Mouse (Mus musculus) cerebellum, adult 2 months (tissue): ENCODE results near the gene Olfr561. TPM values are rescaled to one million over a fixed set of nuclear protein-coding genes. Genes with fewer than 3 reads are reported as not detected.

Experiments used
- DNase-seq, 2 experiments: peaks; one replicate each; pipeline ENCODE4 v3.0.0; 2021
- H3K27ac ChIP-seq: fragments of 200-500 bp; 2 replicates; pipeline ENCODE4 v1.5.1; 2012; ENCODE audit warnings: low read length, control low read depth, inconsistent platforms; ENCODE audit not compliant: insufficient read depth
- H3K27me3 ChIP-seq: fragments of 200-500 bp; 2 replicates; pipeline ENCODE4 v1.6.1; 2012; ENCODE audit warnings: inconsistent platforms, mild to moderate bottlenecking, low read length, moderate library complexity; ENCODE audit not compliant: control insufficient read depth, insufficient read depth
- H3K4me1 ChIP-seq: fragments of 200-500 bp; 2 replicates; pipeline ENCODE4 v1.6.1; 2011; ENCODE audit warnings: low read length; ENCODE audit not compliant: control insufficient read depth, insufficient read depth
- H3K4me3 ChIP-seq: fragments of 200-500 bp; replicated peaks from 2 replicates; pipeline ENCODE3; 2011; ENCODE audit warnings: mild to moderate bottlenecking, low read depth, low read length, control low read depth; ENCODE audit not compliant: insufficient read depth
- CTCF ChIP-seq: fragments of 200-500 bp; IDR thresholded peaks from 2 replicates; pipeline ENCODE4 v1.5.1; 2011; ENCODE audit warnings: low read depth, mild to moderate bottlenecking, control low read depth, low read length, moderate library complexity, borderline replicate concordance; ENCODE audit not compliant: insufficient read depth
- POLR2A ChIP-seq: fragments of 200-500 bp; IDR thresholded peaks from 2 replicates; pipeline ENCODE4 v1.6.1; 2011; ENCODE audit warnings: low read length, control low read depth, borderline replicate concordance; ENCODE audit not compliant: insufficient read depth
- WGBS: fragments of 180-500 bp; shearing (Covaris S2); methylation state at CpG from one replicate; pipeline ENCODE4 v1.1.7; 2018; 5-methylcytosine and 5-hydroxymethylcytosine counted together
- polyA plus RNA-seq: library from polyadenylated mRNA; depleted of rRNA; stranded (reverse); fragments of >200 nt; gene quantifications from 2 replicates; pipeline ENCODE4 v1.2.3, GENCODE M21; 2012; rRNA removed

Gene Olfr561
- polyA plus RNA-seq = not detected in 2 replicates

- WGBS = 68% methylated on average over 2 of the region's 2 CpGs
- no peak for TF ChIP-seq POLR2A
- TF ChIP-seq CTCF = no peak
- H3K4me3 ChIP-seq = no peak within 1 kb of the TSS
- H3K4me1 ChIP-seq = no peaks in the 10 kb centered on the region
- H3K27ac ChIP-seq = no peak within 1 kb of the TSS
- H3K27me3 ChIP-seq = no peaks in the 10 kb centered on the region
- no peak for DNase-seq
These were observed at the start of gene Olfr561 for GRCm38 (mm10) chr7:102770921-102771320. Olfr561 (plus strand) TSS chr7:102771221.

GRCm38 (mm10) chr7:102727391-102727790, 43.6 kb upstream of the Olfr561 start, which contains the start of gene Olfr559:
Olfr559 (minus strand) TSS chr7:102727491.
- no peak for TF ChIP-seq POLR2A
- no peak for TF ChIP-seq CTCF
- H3K4me3 ChIP-seq = no peak within 1 kb of the TSS
- no peak within 1 kb of the TSS for H3K27ac ChIP-seq
- no peaks in the 10 kb centered on the region for H3K4me1 ChIP-seq
- no peaks in the 10 kb centered on the region for H3K27me3 ChIP-seq
- DNase-seq = no peak

GRCm38 (mm10) chr7:102733793-102734192, 37.2 kb upstream of the Olfr561 start:
- no peaks in the 10 kb centered on the region for H3K27me3 ChIP-seq
- no peak overlapping the region for H3K27ac ChIP-seq
- no peak for DNase-seq
- no peak overlapping the region for H3K4me3 ChIP-seq
- H3K4me1 ChIP-seq = no peaks in the 10 kb centered on the region
- TF ChIP-seq POLR2A = no peak
- TF ChIP-seq CTCF = no peak
- 68% methylated on average over 1 of the region's 1 CpGs for WGBS

- TF ChIP-seq POLR2A = no peak
- TF ChIP-seq CTCF = no peak
- Histone ChIP-seq H3K4me1 (no peaks in the 10 kb centered on the region), H3K4me3 (no peak overlapping the region), H3K27ac (no peak overlapping the region), H3K27me3 (no peaks in the 10 kb centered on the region)
- 46% methylated on average over 2 of the region's 2 CpGs for WGBS
- DNase-seq = no peak
These were observed 33.3 kb upstream of the Olfr561 start for GRCm38 (mm10) chr7:102737705-102738104.

- H3K27me3 ChIP-seq = no peaks in the 10 kb centered on the region
- DNase-seq = no peak
- H3K27ac ChIP-seq = no peak overlapping the region
- 7% methylated on average over 1 of the region's 1 CpGs for WGBS
- H3K4me1 ChIP-seq = no peaks in the 10 kb centered on the region
- H3K4me3 ChIP-seq = no peak overlapping the region
- TF ChIP-seq CTCF = no peak
- TF ChIP-seq POLR2A = no peak
These were observed 18.9 kb upstream of the Olfr561 start for GRCm38 (mm10) chr7:102752086-102752485.

DNA sequence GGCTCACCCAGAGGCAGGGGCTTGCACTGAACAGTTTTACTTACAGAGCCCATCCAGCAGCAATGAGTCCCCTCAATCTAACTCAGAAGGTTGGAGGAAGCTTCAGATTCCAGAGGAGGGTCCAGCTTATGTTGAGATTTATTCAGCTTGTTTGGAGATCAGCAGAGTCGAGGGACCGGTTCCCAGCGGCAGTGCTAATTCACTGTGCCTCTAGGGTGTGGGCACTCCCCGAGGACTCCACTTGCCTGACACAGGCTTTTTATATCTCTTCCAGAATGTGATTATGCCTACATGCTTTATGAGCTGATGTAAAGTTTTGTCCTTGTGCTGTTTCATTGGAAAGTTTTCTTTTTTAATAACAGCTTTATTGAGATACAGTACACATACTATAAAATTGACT, 11.8 kb upstream of the Olfr561 start, which contains the start of the genes Olfr560 and Olfr78:
Gene Olfr560, minus strand, starts transcription at position 101 of the 400 bp plus-strand sequence.
Gene Olfr78, minus strand, starts transcription at position 206 of the 400 bp plus-strand sequence.
- WGBS = 72% methylated on average over 4 of the region's 4 CpGs
- Histone ChIP-seq H3K4me3 (no peak within 1 kb of the TSS), H3K27me3 (no peaks in the 10 kb centered on the region), H3K4me1 (no peaks in the 10 kb centered on the region), H3K27ac (no peak within 1 kb of the TSS)
- TF ChIP-seq CTCF = no peak
- no peak for TF ChIP-seq POLR2A
- DNase-seq = no peak

- Histone ChIP-seq H3K4me3 (no peak within 1 kb of the TSS), H3K27ac (no peak within 1 kb of the TSS), H3K4me1 (no peaks in the 10 kb centered on the region), H3K27me3 (no peaks in the 10 kb centered on the region)
- DNase-seq = no peak
- no peak for TF ChIP-seq CTCF
- no peak for TF ChIP-seq POLR2A
These were observed 32.2 kb downstream of the Olfr561 start, which contains the start of gene Olfr564 for GRCm38 (mm10) chr7:102803180-102803579. Olfr564 (plus strand) TSS chr7:102803480.

Other genes starting within 250 kb of the Olfr561 start
- not detected in 2 replicates for gene Olfr547, start 236.5 kb upstream of the Olfr561 start, polyA plus RNA-seq
- not detected in 2 replicates for gene Olfr548-ps1, start 230.3 kb upstream of the Olfr561 start, polyA plus RNA-seq
- gene Olfr549, start 221.4 kb upstream of the Olfr561 start, polyA plus RNA-seq = not detected in 2 replicates
- 1.8 and 2.2 TPM in 2 replicates for gene Trim21, start 205.7 kb upstream of the Olfr561 start, polyA plus RNA-seq
- not detected in 2 replicates for gene Olfr550, start 199.8 kb upstream of the Olfr561 start, polyA plus RNA-seq
- not detected in 2 replicates for gene Olfr551, start 179.3 kb upstream of the Olfr561 start, polyA plus RNA-seq
- gene Olfr552, start 173.5 kb upstream of the Olfr561 start, polyA plus RNA-seq = not detected in 2 replicates
- gene Olfr553, start 153.0 kb upstream of the Olfr561 start, polyA plus RNA-seq = not detected in 2 replicates
- gene Olfr554, start 132.8 kb upstream of the Olfr561 start, polyA plus RNA-seq = not detected in 2 replicates
- not detected in 2 replicates for gene Olfr555, start 112.4 kb upstream of the Olfr561 start, polyA plus RNA-seq
- not detected in 2 replicates for gene Olfr556, start 106.3 kb upstream of the Olfr561 start, polyA plus RNA-seq
- gene Trim68, start 83.9 kb upstream of the Olfr561 start, polyA plus RNA-seq = 7.2 and 7.8 TPM in 2 replicates
- not detected in 2 replicates for gene Olfr557, start 75.3 kb upstream of the Olfr561 start, polyA plus RNA-seq
- 0.49 and 0.52 TPM in 2 replicates for gene Olfr558, start 69.0 kb upstream of the Olfr561 start, polyA plus RNA-seq
- not detected in 2 replicates for gene Olfr33, start 52.2 kb upstream of the Olfr561 start, polyA plus RNA-seq
- gene Olfr559, start 43.7 kb upstream of the Olfr561 start, polyA plus RNA-seq = not detected in 2 replicates
- 0.07 TPM in 1 of 2 replicates, not detected in the other for gene Olfr560, start 11.9 kb upstream of the Olfr561 start, polyA plus RNA-seq
- 0.51 and 0.75 TPM in 2 replicates for gene Olfr78, start 11.8 kb upstream of the Olfr561 start, polyA plus RNA-seq
- gene Olfr564, start 32.3 kb downstream of the Olfr561 start, polyA plus RNA-seq = not detected in 2 replicates
- gene Olfr566, start 87.5 kb downstream of the Olfr561 start, polyA plus RNA-seq = not detected in 2 replicates
- not detected in 2 replicates for gene Olfr568, start 105.9 kb downstream of the Olfr561 start, polyA plus RNA-seq
- gene Olfr569, start 119.7 kb downstream of the Olfr561 start, polyA plus RNA-seq = not detected in 2 replicates
- gene Olfr570, start 123.4 kb downstream of the Olfr561 start, polyA plus RNA-seq = 0.19 TPM in 1 of 2 replicates, not detected in the other
- gene Olfr571, start 146.3 kb downstream of the Olfr561 start, polyA plus RNA-seq = not detected in 2 replicates
- gene Olfr572, start 153.2 kb downstream of the Olfr561 start, polyA plus RNA-seq = not detected in 2 replicates
- not detected in 2 replicates for gene Olfr573-ps1, start 171.4 kb downstream of the Olfr561 start, polyA plus RNA-seq
- gene Olfr574, start 177.2 kb downstream of the Olfr561 start, polyA plus RNA-seq = not detected in 2 replicates
- gene Olfr575, start 187.6 kb downstream of the Olfr561 start, polyA plus RNA-seq = not detected in 2 replicates
- not detected in 2 replicates for gene Olfr576, start 191.4 kb downstream of the Olfr561 start, polyA plus RNA-seq
- gene Olfr577, start 204.7 kb downstream of the Olfr561 start, polyA plus RNA-seq = not detected in 2 replicates
- not detected in 2 replicates for gene Olfr578, start 218.1 kb downstream of the Olfr561 start, polyA plus RNA-seq